Mouse (Mus musculus) 3134 (cell line): ENCODE data around the gene Ltbp1.

Experiments used
- DNase-seq: peaks from one replicate; pipeline ENCODE4 v3.0.0-alpha.2; 2011; ENCODE audit warnings: low spot score; ENCODE audit not compliant: insufficient read length; ENCODE audit errors: extremely low read depth

The Ltbp1 gene

GRCm38 (mm10) chr17:75005281-75005684 lies at the start of gene Ltbp1:
Gene Ltbp1, plus strand, starts transcription at chr17:75005568.
- DNase-seq = no peak

- DNase-seq = no peak
These were observed 45.7 kb upstream of the Ltbp1 start for GRCm38 (mm10) chr17:74959481-74960245.

GRCm38 (mm10) chr17:74963222-74963621 lies 42.1 kb upstream of the Ltbp1 start:
- DNase-seq = no peak

GRCm38 (mm10) chr17:74963861-74964260 lies 41.5 kb upstream of the Ltbp1 start:
- no peak for DNase-seq

GRCm38 (mm10) chr17:74967298-74967848 lies 38.0 kb upstream of the Ltbp1 start:
- DNase-seq = no peak

- no peak for DNase-seq
These were observed 37.1 kb upstream of the Ltbp1 start for GRCm38 (mm10) chr17:74968152-74968712.

- DNase-seq = no peak
These were observed 36.6 kb upstream of the Ltbp1 start for GRCm38 (mm10) chr17:74968738-74969271.

- DNase-seq = no peak
These were observed 30.2 kb upstream of the Ltbp1 start for GRCm38 (mm10) chr17:74975192-74975591.

GRCm38 (mm10) chr17:74976167-74976985 lies 29.0 kb upstream of the Ltbp1 start:
- no peak for DNase-seq

GRCm38 (mm10) chr17:74979767-74980166 lies 25.6 kb upstream of the Ltbp1 start:
- DNase-seq = no peak

GRCm38 (mm10) chr17:74981703-74982102 lies 23.7 kb upstream of the Ltbp1 start:
- no peak for DNase-seq

GRCm38 (mm10) chr17:74982880-74983279 lies 22.5 kb upstream of the Ltbp1 start:
- no peak for DNase-seq

GRCm38 (mm10) chr17:74984071-74984470 lies 21.3 kb upstream of the Ltbp1 start:
- no peak for DNase-seq

GRCm38 (mm10) chr17:74984681-74985080 lies 20.7 kb upstream of the Ltbp1 start:
- DNase-seq = no peak

- DNase-seq = no peak
These were observed 18.3 kb upstream of the Ltbp1 start for GRCm38 (mm10) chr17:74987067-74987466.

GRCm38 (mm10) chr17:74989691-74990090 lies 15.7 kb upstream of the Ltbp1 start:
- DNase-seq = no peak

GRCm38 (mm10) chr17:74990561-74990960 lies 14.8 kb upstream of the Ltbp1 start:
- no peak for DNase-seq

GRCm38 (mm10) chr17:74993726-74994581 lies 11.4 kb upstream of the Ltbp1 start:
- no peak for DNase-seq

- no peak for DNase-seq
These were observed 10.8 kb upstream of the Ltbp1 start for GRCm38 (mm10) chr17:74994582-74994893.

GRCm38 (mm10) chr17:74995266-74995665 lies 10.1 kb upstream of the Ltbp1 start:
- DNase-seq = no peak
